Mouse (Mus musculus): Measurements from ENCODE around the gene Tmem201.

GRCm38 (mm10) chr4:149779966-149780365, 42.1 kb upstream of the Tmem201 start:
- TF ChIP-seq EP300 (IDR thresholded peaks at IDR 0.05; ENCODE audit: insufficient read depth, low read depth, low read length), result no peak
- TF ChIP-seq CTCF (IDR thresholded peaks at IDR 0.05), result no peak
- no peak for TF ChIP-seq POLR2A (IDR thresholded peaks at IDR 0.05; ENCODE audit: insufficient read depth, low read depth, low read length)
